Mouse (Mus musculus) kidney, embryonic 15.5 days (tissue): ENCODE data around the gene Cdhr4. TPM values are rescaled to one million over a fixed set of nuclear protein-coding genes. Genes with fewer than 3 reads are reported as not detected.
A peak's percentile ranks its signal among the peaks of the same experiment; 100 is the strongest.
"Not testable (repeated sequence)": the region's sequence is repeated elsewhere in the genome, so short reads cannot be mapped to it uniquely, and the experiment has no call there.

Experiments
- ATAC-seq: fragments of 200-750 bp; cut with Nextera tagmentation; replicated peaks from 2 replicates; pipeline ENCODE4 v1.8.0; 2017; ENCODE audit warnings: moderate TSS enrichment; ENCODE audit not compliant: low FRiP score
- H3K27ac ChIP-seq: fragments of 300-500 bp; sonication (generic); 2 replicates; pipeline ENCODE4 v1.5.1; 2015; ENCODE audit warnings: mild to moderate bottlenecking, inconsistent platforms
- H3K27me3 ChIP-seq: fragments of 300-500 bp; sonication (generic); 2 replicates; pipeline ENCODE4 v1.6.1; 2015; ENCODE audit warnings: inconsistent platforms
- H3K36me3 ChIP-seq: fragments of 300-500 bp; sonication (generic); 2 replicates; pipeline ENCODE4 v1.6.1; 2015; ENCODE audit warnings: inconsistent platforms
- H3K4me1 ChIP-seq: fragments of 300-500 bp; sonication (generic); 2 replicates; pipeline ENCODE4 v1.6.1; 2015; ENCODE audit warnings: inconsistent platforms
- H3K4me2 ChIP-seq: fragments of 300-500 bp; sonication (generic); 2 replicates; pipeline ENCODE4 v1.6.1; 2015; ENCODE audit warnings: moderate library complexity, mild to moderate bottlenecking, inconsistent platforms
- H3K4me3 ChIP-seq: fragments of 300-500 bp; sonication (generic); replicated peaks from 2 replicates; pipeline ENCODE4 v1.5.1; 2015; ENCODE audit warnings: mild to moderate bottlenecking, inconsistent platforms
- H3K9ac ChIP-seq: fragments of 300-500 bp; sonication (generic); 2 replicates; pipeline ENCODE4 v1.6.1; 2015; ENCODE audit warnings: mild to moderate bottlenecking, inconsistent platforms
- H3K9me3 ChIP-seq: fragments of 300-500 bp; sonication (generic); replicated peaks from 2 replicates; pipeline ENCODE4 v1.6.1; 2016; ENCODE audit warnings: inconsistent platforms
- WGBS: fragments of 180-500 bp; shearing (Covaris S2); methylation state at CpG from one replicate; pipeline ENCODE4 v1.1.7; 2015; ENCODE audit warnings: mixed read lengths; 5-methylcytosine and 5-hydroxymethylcytosine counted together
- polyA plus RNA-seq: library from polyadenylated mRNA; unstranded; fragments of >200 nt; fragmentation: Nextera tagmentation; extraction: Ambion mirVana; gene quantifications from 2 replicates; pipeline ENCODE4 v1.2.1, GENCODE M21; 2015

The Cdhr4 gene
- polyA plus RNA-seq, 1 experiment from 2014 or later: 12.6 TPM

DNA sequence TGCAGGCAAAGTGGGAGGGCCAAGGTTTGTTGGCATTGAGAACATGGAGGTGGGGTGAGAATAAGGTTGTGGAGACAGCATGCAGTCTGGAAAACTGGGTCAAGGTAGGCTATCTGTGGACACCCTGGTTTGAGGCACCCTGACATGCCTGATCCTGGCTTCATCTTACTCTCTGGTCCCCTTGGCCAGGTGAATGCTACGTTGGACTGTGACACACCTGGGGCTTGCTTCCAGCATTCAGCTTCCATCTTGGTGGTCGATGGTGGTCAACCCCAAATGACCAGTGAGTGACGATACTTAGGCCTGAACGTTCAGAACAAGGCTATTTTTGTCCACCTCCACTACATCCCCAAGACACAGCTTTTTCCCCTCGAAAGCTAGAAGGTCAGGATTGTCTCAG, 3.8 kb downstream of the Cdhr4 start, which contains the start of gene Gm20662:
Gene Gm20662, plus strand, starts transcription at position 301 of the 400 bp plus-strand sequence.
- H3K36me3 ChIP-seq: no peaks in the 10 kb centered on the region
- WGBS: 94% methylated on average over 5 of the region's 5 CpGs

DNA sequence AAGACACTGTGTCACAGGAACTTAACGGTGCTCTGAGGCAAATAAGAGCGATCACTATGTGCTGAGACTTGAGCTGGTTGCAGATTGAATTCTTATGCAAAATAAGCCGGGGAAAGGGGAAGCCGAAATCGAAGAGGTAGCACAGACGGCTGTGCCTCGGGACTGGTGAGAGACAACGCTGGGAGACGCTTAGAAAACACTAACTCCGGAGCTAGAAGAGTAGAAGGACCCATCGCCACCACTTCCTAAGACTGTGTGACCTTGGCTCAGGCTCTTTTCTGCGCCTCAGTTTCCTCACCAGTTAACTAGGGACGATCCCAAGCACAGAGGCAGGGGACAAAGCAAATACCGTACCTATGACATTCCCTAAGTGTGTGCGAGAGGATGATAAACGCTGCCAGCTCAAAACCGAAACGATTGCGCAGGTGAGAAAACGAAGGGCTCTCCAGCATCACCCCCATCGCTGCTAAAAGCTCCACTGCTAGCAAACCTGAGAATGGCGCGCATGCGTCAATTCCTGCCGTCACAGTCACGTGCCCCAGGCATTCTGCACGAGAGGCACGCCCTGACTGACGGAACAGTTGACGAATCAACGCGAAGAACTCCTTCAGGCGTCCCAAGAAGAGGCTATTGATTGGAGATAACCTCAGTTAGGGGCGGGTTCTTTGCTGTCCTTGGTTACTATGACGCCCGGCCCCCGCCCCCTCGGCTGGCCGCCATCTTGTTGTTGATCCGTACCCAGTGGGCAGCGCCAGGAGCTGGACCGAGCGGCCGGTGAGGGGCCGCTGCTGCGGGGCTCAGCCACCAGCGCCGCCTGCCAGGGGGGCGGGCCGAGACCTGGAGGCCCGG, 9.8 kb downstream of the Cdhr4 start, which contains the start of gene Ip6k1:
Gene Ip6k1, plus strand, starts transcription at position 580 of the 849 bp plus-strand sequence.
- H3K27me3 ChIP-seq: no peaks in the 10 kb centered on the region
- H3K36me3 ChIP-seq: peaks cover 4% of the 10 kb centered on the region; the same call in 1 of the 2 replicates
- peak; percentile 99 for ATAC-seq
- H3K4me2 ChIP-seq: peak within 1 kb of the TSS; percentile 92
- under 1% methylated on average over 51 of the region's 51 CpGs for WGBS
- no peaks in the 10 kb centered on the region for H3K9me3 ChIP-seq
- peak within 1 kb of the TSS; percentile 97 for H3K9ac ChIP-seq
- H3K4me1 ChIP-seq: peaks cover 24% of the 10 kb centered on the region
- H3K27ac ChIP-seq: peak within 1 kb of the TSS; percentile 93
- peak within 1 kb of the TSS; percentile 99 for H3K4me3 ChIP-seq

More for the DNA sequence above, 3.8 kb downstream of the Cdhr4 start, which contains the start of gene Gm20662:
- Histone ChIP-seq H3K4me2 (no peak within 1 kb of the TSS), H3K9ac (no peak within 1 kb of the TSS), H3K9me3 (no peaks in the 10 kb centered on the region), H3K4me3 (no peak within 1 kb of the TSS), H3K4me1 (no peaks in the 10 kb centered on the region), H3K27me3 (no peaks in the 10 kb centered on the region), H3K27ac (no peak within 1 kb of the TSS)
- ATAC-seq: no peak

DNA sequence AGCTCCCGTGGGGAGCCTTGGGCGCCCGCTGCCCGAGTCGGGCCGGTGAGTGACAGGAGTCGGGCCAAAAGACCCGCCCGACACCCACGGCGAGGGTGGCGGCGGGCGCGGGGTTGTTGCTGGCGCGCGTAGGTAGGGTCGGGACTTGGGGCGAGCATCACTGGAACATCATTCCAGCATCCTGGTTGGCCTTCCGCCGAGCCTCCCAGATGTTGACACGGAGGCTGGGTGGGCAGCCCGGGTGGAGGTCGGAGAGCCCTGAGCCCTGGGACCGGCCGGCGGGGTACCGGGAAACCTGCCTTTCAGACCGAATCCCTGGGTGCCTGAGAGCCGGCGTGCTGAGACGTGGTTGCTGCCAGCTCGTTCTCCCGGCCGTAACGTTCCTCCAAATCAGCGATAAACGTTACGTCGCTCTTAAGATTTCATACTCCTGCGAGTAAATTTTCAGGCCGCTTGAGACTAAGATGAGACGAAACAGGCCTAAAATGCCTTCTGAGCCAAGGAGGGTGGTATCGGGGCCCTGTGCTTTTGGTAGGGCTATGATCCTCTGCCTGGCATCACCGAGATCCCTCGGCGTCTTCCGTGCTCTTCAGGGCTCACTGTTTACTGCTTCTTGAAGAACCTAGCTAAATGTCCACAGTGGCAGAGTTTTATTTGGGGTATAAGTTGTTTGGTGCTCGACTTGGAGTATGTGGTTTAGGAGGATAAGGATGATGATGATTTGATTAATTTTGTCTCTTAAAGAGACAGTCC, 10.7 kb downstream of the Cdhr4 start:
- peaks cover 26% of the 10 kb centered on the region for H3K4me1 ChIP-seq
- H3K27me3 ChIP-seq: no peaks in the 10 kb centered on the region
- peak; percentile 69 for ATAC-seq
- H3K27ac ChIP-seq: peak overlapping the region; percentile 93
- peaks cover 4% of the 10 kb centered on the region; the same call in 1 of the 2 replicates for H3K36me3 ChIP-seq
- under 1% methylated on average over 50 of the region's 50 CpGs for WGBS
- peak overlapping the region; percentile 97 for H3K9ac ChIP-seq
- no peaks in the 10 kb centered on the region for H3K9me3 ChIP-seq
- peak overlapping the region; percentile 99 for H3K4me3 ChIP-seq
- H3K4me2 ChIP-seq: peak overlapping the region; percentile 92

DNA sequence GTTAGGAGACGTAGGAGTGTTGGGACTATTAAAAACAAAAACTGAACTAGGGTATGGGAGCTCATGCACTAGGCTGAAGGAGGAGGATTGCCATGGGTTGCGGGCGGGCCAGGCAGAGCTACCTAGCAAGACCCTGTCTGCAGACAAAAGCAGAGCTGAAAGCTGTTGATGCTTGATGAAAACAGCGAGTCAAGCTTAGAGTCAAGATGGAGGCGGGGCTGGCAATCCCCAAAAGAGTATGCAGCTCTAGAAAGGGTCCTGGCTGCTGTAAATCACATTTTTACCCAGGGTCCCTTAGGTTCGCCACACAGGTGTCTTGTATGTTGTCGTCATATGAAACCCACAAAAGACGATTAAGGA, 11.2 kb downstream of the Cdhr4 start:
- Histone ChIP-seq H3K4me1 (peaks cover 28% of the 10 kb centered on the region), H3K9me3 (no peaks in the 10 kb centered on the region), H3K27ac (peak overlapping the region; percentile 93), H3K36me3 (peaks cover 4% of the 10 kb centered on the region; the same call in 1 of the 2 replicates), H3K4me2 (peak overlapping the region; percentile 92), H3K4me3 (peak overlapping the region; percentile 99), H3K27me3 (no peaks in the 10 kb centered on the region), H3K9ac (peak overlapping the region; percentile 97)
- 4% methylated on average over 8 of the region's 8 CpGs for WGBS
- ATAC-seq: no peak

DNA sequence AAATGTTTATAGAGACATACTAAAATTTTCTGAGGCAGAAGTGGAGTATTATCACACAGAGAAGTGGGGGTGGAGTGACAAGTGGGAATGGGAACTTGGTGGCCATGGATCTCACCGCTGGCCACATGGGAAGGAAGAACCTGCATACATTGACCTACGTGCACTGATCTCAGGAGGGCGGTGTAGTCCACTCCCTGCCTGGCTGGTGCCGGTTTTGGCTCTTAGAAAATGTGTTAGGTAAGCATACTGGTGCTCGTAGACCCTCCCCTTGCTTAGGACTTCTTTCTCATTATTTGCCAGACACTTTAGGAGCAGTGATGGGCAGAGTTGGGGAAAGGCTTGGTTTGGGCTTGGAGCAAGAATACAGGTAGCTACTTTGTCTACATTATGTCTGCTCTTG, 15.7 kb downstream of the Cdhr4 start:
- H3K4me3 ChIP-seq: no peak overlapping the region
- WGBS: 86% methylated on average over 5 of the region's 5 CpGs
- no peaks in the 10 kb centered on the region for H3K27me3 ChIP-seq
- peaks cover 21% of the 10 kb centered on the region for H3K4me1 ChIP-seq
- H3K9ac ChIP-seq: no peak overlapping the region
- H3K27ac ChIP-seq: no peak overlapping the region
- peaks cover 12% of the 10 kb centered on the region for H3K36me3 ChIP-seq
- H3K9me3 ChIP-seq: no peaks in the 10 kb centered on the region
- no peak overlapping the region for H3K4me2 ChIP-seq
- ATAC-seq: no peak

DNA sequence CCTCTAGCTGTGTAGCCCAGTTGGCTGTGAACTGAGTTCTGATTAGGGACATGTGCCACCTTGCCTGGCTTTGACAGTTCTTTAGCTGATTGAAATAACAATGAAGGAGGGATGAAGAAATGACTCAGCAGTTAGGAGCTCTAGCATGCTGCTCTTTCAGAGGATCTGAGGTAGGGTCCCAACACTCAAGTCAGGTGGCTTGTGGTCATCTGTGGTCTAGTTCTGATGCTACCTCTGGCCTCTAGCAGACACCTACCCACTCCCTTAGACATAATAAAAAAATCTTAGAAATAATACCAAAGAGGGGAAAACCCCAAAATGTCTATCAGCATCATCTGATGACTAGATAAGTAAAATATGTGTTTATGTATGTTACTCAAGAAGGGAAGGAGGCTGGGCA, 18.1 kb downstream of the Cdhr4 start:
- Histone ChIP-seq H3K9ac (no peak overlapping the region), H3K4me2 (no peak overlapping the region), H3K9me3 (no peaks in the 10 kb centered on the region), H3K36me3 (peaks cover 16% of the 10 kb centered on the region), H3K4me3 (no peak overlapping the region), H3K27ac (no peak overlapping the region), H3K27me3 (no peaks in the 10 kb centered on the region), H3K4me1 (0 out of 2 replicates have a peak, but pooled peaks cover 3% of the 10 kb centered on the region)
- no peak for ATAC-seq

DNA sequence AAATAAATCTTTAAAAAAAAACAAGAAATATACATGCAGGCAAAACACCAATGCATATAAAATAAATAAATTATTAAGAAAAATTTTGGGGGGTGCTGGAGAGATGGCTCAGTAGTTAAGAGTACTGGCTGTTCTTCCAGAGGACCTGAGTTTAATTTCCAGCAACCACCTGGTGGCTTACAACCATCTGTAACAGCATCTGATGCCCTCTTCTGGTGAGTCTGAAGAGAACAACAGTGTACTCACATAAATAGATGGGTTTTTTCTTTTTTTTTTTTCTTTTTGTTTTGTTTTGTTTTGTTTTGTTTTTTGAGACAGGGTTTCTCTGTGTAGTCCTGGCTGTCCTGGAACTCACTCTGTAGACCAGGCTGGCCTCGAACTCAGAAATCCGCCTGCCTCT, 21.3 kb downstream of the Cdhr4 start:
- H3K36me3 ChIP-seq: peaks cover 22% of the 10 kb centered on the region
- H3K4me2 ChIP-seq, H3K4me3 ChIP-seq, H3K9me3 ChIP-seq, ATAC-seq, H3K4me1 ChIP-seq, H3K9ac ChIP-seq, H3K27ac ChIP-seq, H3K27me3 ChIP-seq: not testable (repeated sequence)
- 100% methylated on average over 2 of the region's 2 CpGs for WGBS

DNA sequence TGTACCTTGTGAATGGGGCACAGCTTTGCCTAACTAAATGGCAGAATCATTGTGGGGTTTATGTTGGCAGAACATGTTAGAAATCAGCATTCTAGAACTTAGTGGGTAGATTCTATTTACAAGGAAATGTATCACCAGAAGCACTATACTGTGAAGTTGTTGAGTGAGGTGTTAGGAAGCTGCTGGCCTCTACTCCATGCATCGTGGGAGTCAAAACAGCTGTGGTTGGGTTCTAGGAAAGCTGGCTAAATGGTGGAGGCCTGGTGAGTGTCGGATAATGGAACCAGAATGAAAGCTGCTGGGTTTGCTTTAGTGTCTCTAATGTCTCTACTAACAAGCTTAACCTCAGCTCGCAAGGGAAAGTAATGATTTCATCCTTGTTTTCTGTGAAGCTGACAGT, 24.8 kb downstream of the Cdhr4 start:
- Histone ChIP-seq H3K9ac (no peak overlapping the region), H3K4me3 (no peak overlapping the region), H3K27me3 (no peaks in the 10 kb centered on the region), H3K4me1 (peaks cover 4% of the 10 kb centered on the region; the same call in 1 of the 2 replicates), H3K27ac (no peak overlapping the region), H3K4me2 (no peak overlapping the region), H3K36me3 (peaks cover 22% of the 10 kb centered on the region), H3K9me3 (no peaks in the 10 kb centered on the region)
- WGBS: 88% methylated on average over 3 of the region's 3 CpGs
- ATAC-seq: no peak

DNA sequence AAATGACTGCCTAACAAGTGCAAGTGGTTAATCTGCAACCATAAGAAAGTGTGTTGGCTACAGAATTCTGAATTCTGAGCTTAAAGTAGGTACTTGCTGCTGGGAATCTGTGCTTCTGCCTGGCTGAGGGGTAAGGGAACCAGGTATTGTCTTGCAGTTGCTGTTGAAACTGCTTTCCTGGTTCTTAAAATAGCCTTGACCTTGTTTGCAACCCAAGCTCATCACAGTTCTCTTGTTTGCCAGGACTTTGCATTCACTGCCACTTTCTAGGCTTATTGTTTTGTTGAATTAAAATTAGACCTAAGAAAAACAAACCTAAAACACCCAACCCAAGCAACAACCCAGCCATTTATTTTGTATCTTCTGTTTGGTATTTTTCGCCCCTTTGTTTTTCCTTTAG, 28.4 kb downstream of the Cdhr4 start:
- peaks cover 28% of the 10 kb centered on the region for H3K36me3 ChIP-seq
- H3K27me3 ChIP-seq: no peaks in the 10 kb centered on the region
- H3K27ac ChIP-seq: no peak overlapping the region
- WGBS: 92% methylated on average over 1 of the region's 1 CpGs
- H3K4me2 ChIP-seq: no peak overlapping the region
- no peaks in the 10 kb centered on the region for H3K9me3 ChIP-seq
- ATAC-seq: no peak
- no peak overlapping the region for H3K9ac ChIP-seq
- peaks cover 4% of the 10 kb centered on the region; the same call in 1 of the 2 replicates for H3K4me1 ChIP-seq
- no peak overlapping the region for H3K4me3 ChIP-seq

DNA sequence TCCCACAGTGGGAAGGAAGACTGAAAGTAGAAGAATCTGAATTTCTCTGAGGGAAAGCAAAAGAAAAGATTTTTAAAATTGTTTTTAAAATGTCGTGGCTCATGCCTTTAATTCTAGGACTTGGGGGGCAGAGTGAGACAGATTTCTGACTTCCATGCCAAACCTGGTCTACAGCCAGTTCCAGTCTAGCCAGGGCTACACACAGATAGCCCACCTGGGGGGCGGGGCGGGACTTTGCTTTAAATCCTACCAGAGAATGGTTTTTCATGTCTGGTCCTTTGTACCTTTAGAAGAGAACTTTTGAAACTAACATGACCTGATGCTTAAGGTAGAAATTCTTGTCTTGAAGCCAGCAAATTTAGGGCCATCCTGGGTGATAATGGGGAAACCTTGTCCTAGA, 30.9 kb downstream of the Cdhr4 start:
- ATAC-seq: no peak
- no peaks in the 10 kb centered on the region for H3K9me3 ChIP-seq
- no peak overlapping the region for H3K27ac ChIP-seq
- no peak overlapping the region for H3K9ac ChIP-seq
- WGBS: 93% methylated on average over 3 of the region's 3 CpGs
- H3K27me3 ChIP-seq: no peaks in the 10 kb centered on the region
- peaks cover 4% of the 10 kb centered on the region; the same call in 1 of the 2 replicates for H3K4me1 ChIP-seq
- no peak overlapping the region for H3K4me2 ChIP-seq
- H3K36me3 ChIP-seq: peaks cover 44% of the 10 kb centered on the region
- H3K4me3 ChIP-seq: no peak overlapping the region

DNA sequence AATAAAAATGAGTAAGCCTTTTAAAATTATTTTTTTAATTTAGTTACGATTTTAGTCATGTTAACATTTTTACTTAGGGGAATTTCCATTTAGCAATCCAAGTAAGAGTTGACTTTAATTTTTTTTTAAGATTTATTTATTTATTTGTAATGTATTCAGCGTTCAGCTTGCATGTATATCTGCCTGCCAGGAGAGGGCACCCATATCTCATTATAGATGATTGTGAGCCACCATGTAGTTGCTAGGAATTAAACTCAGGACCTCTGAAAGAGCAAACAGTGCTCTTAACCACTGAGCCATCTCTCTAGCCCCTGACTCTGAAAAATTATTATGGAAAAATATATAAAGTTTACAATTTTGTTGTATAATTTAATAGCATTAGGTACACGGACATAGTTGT, 34.3 kb downstream of the Cdhr4 start:
- Histone ChIP-seq H3K27me3 (no peaks in the 10 kb centered on the region), H3K9ac (no peak overlapping the region), H3K27ac (no peak overlapping the region), H3K4me2 (no peak overlapping the region), H3K36me3 (peaks cover 67% of the 10 kb centered on the region), H3K4me1 (no peaks in the 10 kb centered on the region), H3K9me3 (no peaks in the 10 kb centered on the region), H3K4me3 (no peak overlapping the region)
- 93% methylated on average over 3 of the region's 3 CpGs for WGBS
- ATAC-seq: no peak

DNA sequence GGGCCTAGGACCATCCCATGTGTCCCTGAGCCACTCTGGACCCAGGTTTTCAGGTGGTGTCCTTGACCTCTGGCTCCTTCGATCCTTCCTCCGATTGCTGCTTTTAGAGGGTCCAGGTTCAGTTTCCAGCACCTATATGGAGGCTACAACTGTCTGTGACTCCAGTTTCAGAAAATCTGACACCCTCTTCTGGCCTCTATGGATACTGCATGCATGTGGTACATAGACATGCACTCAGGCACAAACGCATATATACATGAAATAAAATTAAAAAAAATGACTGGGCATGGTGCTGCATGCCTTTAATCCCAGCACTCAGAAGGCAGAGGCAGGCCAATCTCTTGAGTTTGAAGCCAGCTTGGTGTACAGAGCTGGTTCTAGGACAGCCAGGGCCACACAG, 35.6 kb downstream of the Cdhr4 start:
- Histone ChIP-seq H3K9me3 (no peaks in the 10 kb centered on the region), H3K4me2 (no peak overlapping the region)
- ATAC-seq: no peak

More for the DNA sequence above, 35.6 kb downstream of the Cdhr4 start:
- Histone ChIP-seq H3K36me3 (peaks cover 76% of the 10 kb centered on the region), H3K4me3 (no peak overlapping the region), H3K27ac (no peak overlapping the region), H3K27me3 (no peaks in the 10 kb centered on the region), H3K9ac (no peak overlapping the region), H3K4me1 (no peaks in the 10 kb centered on the region)
- WGBS: 96% methylated on average over 3 of the region's 3 CpGs
